Mouse (Mus musculus) megakaryocyte, embryonic 14.5 days (primary cell): ENCODE measurements at regions not wholly inside any gene's neighbourhood (a gene's known extent, or its start where the extent isn't known, plus 50 kb on each side); places are given as distances from the start of the nearest gene placed in this dataset.

ENCODE experiments used
- H3K27me3 ChIP-seq: replicated peaks from 2 replicates; pipeline ENCODE3; 2012; ENCODE audit warnings: inconsistent platforms
- H3K36me3 ChIP-seq: replicated peaks from 2 replicates; pipeline ENCODE3; 2012; ENCODE audit warnings: low read length, inconsistent platforms, mixed read lengths
- H3K4me1 ChIP-seq: 2 replicates; pipeline ENCODE4 v1.6.1; 2012; ENCODE audit warnings: inconsistent platforms
- H3K4me3 ChIP-seq: replicated peaks from 2 replicates; pipeline ENCODE3; 2012; ENCODE audit warnings: moderate library complexity, mild to moderate bottlenecking, inconsistent platforms
- H3K9me3 ChIP-seq: 2 replicates; pipeline ENCODE4 v1.6.1; 2012; ENCODE audit warnings: inconsistent platforms
- FLI1 ChIP-seq: IDR thresholded peaks from 2 replicates; pipeline ENCODE4 v1.6.1; 2012; ENCODE audit warnings: low read length, inconsistent platforms, mixed read lengths
- GATA1 ChIP-seq: IDR thresholded peaks from 3 replicates; pipeline ENCODE4 v1.6.1; 2012; ENCODE audit warnings: mixed read lengths, low read length, inconsistent platforms, borderline replicate concordance

DNA sequence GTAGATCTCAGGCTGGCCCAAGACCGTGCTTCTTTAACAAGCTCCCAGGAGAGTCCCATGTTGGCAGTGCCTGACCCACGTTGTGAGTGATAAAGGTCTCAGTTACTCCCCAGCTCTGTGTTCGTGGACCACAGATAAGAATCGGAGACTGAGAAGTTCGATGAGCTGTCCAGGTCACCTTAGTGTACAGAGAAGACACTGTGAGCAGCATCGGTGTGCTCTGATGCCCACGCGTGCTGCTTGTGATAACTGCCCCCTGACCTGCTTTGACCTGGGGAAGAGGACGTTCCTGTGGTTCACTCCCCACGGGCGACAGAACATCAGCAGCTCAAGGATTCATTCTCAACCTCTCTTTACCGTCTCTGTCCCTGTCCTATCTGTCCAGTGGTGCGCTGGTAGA is 117.1 kb upstream of the Sgk1 start:
- Histone ChIP-seq H3K9me3 (no peaks in the 10 kb centered on the region), H3K36me3 (no peaks in the 10 kb centered on the region), H3K4me3 (no peak overlapping the region), H3K4me1 (no peaks in the 10 kb centered on the region), H3K27me3 (no peaks in the 10 kb centered on the region)
- no peak for TF ChIP-seq FLI1
- TF ChIP-seq GATA1 = no peak

DNA sequence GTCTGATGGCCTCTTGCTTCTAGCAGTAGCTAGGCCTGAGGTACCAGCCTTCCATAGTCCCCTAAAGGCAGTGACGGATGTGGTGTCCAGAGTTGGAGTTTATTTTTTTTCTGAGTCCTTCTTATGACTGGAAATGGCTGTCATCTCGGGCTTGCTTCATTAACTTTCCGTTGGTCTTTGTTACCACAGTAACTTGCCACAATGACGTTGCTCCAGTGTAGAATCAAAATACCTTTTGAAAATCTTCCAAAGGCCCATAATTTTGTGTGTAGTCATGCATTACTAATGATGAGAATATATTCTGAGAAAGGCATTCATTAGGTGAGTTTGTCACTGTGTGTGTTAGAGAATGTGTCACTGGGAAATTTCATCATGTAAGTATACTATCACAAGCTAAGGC is 108.4 kb upstream of the Sgk1 start:
- Histone ChIP-seq H3K36me3 (no peaks in the 10 kb centered on the region), H3K27me3 (no peaks in the 10 kb centered on the region), H3K4me1 (peaks cover 10% of the 10 kb centered on the region), H3K4me3 (no peak overlapping the region), H3K9me3 (no peaks in the 10 kb centered on the region)
- TF ChIP-seq GATA1 (no peak), FLI1 (no peak)

DNA sequence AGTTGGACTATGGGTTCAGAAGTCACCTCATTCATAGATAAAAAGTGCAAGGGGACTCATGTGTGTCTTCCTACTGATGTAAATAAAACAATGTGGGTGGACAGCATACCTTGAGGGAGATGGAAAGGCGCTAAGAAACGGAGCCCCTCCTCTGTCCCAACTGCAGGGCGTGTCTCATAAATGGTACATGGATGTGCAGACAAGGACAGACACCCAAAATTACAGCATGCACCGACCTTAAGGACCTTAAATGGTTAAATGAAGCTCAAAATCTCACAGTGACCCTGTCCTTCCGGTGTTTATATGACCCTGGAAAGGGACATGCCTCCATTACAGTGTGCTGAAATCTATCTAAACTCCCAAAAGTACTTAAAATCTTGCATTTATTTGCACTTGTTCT is 106.5 kb upstream of the Sgk1 start:
- Histone ChIP-seq H3K4me3 (no peak overlapping the region), H3K4me1 (peaks cover 10% of the 10 kb centered on the region), H3K27me3 (no peaks in the 10 kb centered on the region), H3K9me3 (no peaks in the 10 kb centered on the region), H3K36me3 (no peaks in the 10 kb centered on the region)
- no peak for TF ChIP-seq FLI1
- no peak for TF ChIP-seq GATA1

DNA sequence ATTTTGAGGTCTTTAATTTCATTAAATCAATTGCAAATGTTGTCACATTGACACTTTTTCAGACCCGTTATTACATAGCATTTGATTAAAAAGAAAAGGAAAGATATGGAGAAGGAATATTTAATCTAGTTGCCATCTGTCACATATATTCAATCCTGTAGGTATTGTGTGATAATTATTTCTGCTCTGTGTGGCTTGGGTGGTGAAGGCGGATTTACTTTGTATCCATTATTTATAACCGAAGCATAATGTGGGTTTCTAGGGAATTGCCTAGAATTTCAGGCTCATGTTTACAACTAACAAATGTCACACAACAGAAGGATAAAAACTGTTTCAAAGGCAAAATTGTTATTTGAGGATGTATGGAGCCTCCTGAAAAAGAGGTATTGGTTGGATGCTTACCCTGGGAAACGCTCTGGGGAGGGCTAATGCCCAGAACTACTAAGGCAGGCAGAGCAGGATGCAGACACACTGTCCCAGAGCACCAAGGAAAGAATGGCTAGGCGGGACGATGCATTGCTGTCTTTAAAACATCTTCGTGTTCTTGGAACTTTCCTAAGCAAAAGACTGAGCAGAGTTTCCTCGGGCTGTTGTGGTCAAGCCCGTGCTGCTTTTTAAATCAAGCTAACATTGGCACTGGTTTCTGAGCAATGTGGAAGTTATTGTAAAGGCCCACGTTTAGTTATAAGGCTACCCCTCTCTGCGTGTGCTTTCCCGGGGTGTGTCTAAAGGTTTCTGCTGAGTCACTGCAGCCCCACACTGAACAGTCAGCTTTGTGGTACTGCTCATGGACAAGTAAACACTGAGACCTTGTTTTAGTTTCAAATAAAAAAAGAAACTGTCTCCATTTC is 105.8 kb upstream of the Sgk1 start:
- Histone ChIP-seq H3K36me3 (no peaks in the 10 kb centered on the region), H3K4me3 (no peak overlapping the region), H3K27me3 (no peaks in the 10 kb centered on the region), H3K4me1 (peaks cover 10% of the 10 kb centered on the region), H3K9me3 (no peaks in the 10 kb centered on the region)
- no peak for TF ChIP-seq GATA1
- no peak for TF ChIP-seq FLI1

DNA sequence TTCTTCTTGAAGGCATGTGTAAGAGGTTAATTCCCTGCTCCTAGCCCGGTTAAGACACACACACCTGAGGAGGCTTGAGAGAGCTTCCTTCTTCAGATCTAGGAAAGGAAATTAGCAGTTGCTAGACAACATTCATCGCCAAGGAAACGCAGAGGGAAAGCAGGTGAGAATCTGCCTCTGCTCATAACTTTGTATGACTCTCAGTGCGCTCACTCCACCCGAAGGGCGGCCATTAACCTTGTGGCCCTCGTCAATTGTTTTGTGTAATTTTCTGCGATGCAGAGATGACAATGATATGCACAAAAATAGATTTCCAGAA is 105.3 kb upstream of the Sgk1 start:
- no peak overlapping the region for H3K4me3 ChIP-seq
- TF ChIP-seq FLI1 (no peak), GATA1 (no peak)
- H3K36me3 ChIP-seq = no peaks in the 10 kb centered on the region
- no peaks in the 10 kb centered on the region for H3K9me3 ChIP-seq
- H3K4me1 ChIP-seq = peaks cover 10% of the 10 kb centered on the region
- no peaks in the 10 kb centered on the region for H3K27me3 ChIP-seq

DNA sequence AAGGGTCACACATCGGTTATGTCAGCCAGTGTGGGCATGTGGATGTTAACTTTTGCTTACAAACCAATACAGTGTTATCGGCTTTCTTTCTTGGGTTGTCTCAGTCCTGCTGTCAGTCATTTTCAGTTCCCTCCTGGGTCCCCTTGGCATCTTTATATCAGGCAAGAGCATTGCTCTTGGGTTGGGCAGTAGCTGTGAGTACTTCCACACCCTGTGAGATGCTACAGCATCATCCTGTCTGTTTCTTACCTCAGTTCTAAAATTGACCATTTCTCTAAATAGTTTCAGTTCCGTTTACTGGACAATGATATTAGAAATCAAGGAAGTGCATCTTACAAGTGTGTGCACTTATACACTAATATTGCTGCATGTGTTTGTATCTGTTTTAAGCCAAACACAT is 104.9 kb upstream of the Sgk1 start:
- TF ChIP-seq GATA1 = no peak
- H3K27me3 ChIP-seq = no peaks in the 10 kb centered on the region
- H3K4me3 ChIP-seq = no peak overlapping the region
- peaks cover 10% of the 10 kb centered on the region for H3K4me1 ChIP-seq
- no peaks in the 10 kb centered on the region for H3K9me3 ChIP-seq
- no peaks in the 10 kb centered on the region for H3K36me3 ChIP-seq

DNA sequence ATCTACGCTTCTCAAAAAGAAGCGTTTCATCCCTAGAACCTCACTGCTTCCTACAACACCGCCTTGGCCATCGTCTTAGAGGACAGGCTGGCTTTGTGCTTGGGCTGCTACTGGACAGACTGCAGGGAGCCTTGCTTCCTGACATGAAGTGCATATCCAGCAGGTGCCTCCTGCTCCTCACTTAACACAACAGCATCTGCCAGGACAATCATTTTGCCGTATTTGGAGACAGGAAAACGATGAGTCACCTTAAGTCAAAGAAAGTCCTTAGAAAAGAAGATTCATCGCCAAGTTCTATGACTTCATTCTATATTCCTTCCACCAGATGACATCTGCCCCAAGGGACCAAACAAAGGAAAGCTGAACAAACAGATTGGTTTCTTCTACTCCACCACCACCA is 98.5 kb upstream of the Sgk1 start:
- H3K4me1 ChIP-seq = no peaks in the 10 kb centered on the region; the same call in 1 of the 2 replicates
- no peak for TF ChIP-seq FLI1
- no peak for TF ChIP-seq GATA1
- H3K36me3 ChIP-seq = no peaks in the 10 kb centered on the region
- H3K4me3 ChIP-seq = no peak overlapping the region
- H3K9me3 ChIP-seq = no peaks in the 10 kb centered on the region
- peaks cover 2% of the 10 kb centered on the region for H3K27me3 ChIP-seq

DNA sequence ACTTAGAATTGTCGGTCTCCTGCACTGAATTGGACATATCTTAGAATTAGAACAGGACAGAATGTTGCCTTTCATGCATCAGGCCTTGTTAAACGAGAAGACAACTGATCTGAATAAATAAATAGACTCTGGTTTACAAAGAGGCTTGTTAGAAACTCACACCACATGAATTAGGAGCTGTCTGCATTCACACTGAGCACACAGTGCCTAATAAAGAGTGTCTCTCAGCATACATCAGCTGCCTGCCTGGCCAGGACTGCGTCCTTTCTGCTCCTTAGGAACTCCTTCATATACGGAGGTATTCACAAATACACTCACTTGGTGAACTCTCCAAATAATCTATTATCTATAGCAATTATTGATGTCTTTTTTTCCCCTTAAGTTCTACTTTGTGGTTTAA is 96.9 kb upstream of the Sgk1 start:
- Histone ChIP-seq H3K4me1 (peaks cover 4% of the 10 kb centered on the region; the same call in 1 of the 2 replicates), H3K27me3 (peaks cover 5% of the 10 kb centered on the region), H3K4me3 (no peak overlapping the region), H3K9me3 (no peaks in the 10 kb centered on the region), H3K36me3 (no peaks in the 10 kb centered on the region)
- TF ChIP-seq GATA1 (no peak), FLI1 (no peak)

DNA sequence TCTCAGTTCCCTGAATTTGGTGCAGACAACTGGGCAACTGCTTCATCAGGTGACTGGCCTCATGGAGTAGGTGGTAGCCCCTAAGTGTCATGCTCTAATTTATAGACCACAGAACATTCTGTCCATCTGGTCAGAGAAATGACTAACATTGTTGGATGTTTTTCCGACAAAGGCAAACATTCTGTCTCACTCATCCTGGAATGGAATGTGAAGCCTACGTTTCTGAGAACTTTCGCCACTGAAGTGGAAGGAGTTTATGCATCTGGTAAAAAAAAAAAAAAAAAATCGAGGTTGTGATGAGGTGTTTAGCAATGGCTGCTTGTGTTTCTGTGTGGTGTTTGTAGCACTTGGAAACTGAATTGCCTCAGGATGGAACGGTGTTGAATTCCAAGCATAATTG is 96.2 kb upstream of the Sgk1 start:
- Histone ChIP-seq H3K27me3 (peaks cover 6% of the 10 kb centered on the region), H3K9me3 (no peaks in the 10 kb centered on the region), H3K36me3 (no peaks in the 10 kb centered on the region), H3K4me3 (no peak overlapping the region), H3K4me1 (peaks cover 6% of the 10 kb centered on the region; the same call in 1 of the 2 replicates)
- TF ChIP-seq FLI1 (no peak), GATA1 (no peak)

DNA sequence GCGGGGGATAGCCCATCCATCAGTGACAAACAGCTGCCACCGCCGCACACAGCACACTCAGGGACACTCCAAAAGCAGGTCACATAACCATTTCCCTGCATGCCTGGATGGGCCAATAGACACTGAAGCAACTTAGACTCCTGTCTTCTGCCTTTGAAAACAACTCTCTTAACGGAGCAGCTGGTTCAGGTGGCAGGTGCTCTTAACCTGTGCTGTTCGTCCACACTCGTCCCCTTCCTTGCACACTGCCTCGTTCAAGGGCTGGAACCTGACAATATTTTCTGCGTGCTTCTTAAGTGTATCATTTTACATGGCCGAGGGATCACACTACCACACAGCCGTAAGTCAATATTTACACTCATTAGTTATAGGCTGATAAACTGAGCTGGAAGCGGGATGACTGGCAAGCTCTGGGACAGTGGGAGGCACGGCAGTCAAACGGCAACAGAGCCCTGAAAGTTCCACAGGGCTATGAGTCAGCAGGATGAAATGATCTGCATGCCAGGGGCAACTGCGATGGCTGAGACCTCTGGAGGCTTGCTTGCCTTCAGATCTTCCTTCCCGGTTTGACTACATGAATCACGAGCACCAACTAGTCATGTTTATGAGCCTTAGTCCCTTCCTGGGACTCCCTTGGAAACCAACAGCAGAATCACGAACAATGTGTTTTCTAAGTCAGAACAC is 92.0 kb upstream of the Sgk1 start:
- Histone ChIP-seq H3K4me3 (no peak overlapping the region), H3K4me1 (peaks cover 10% of the 10 kb centered on the region; the same call in 1 of the 2 replicates), H3K36me3 (no peaks in the 10 kb centered on the region), H3K9me3 (no peaks in the 10 kb centered on the region), H3K27me3 (peaks cover 4% of the 10 kb centered on the region)
- TF ChIP-seq FLI1 (no peak), GATA1 (no peak)
